Mouse (Mus musculus) CH12.LX (cell line): ENCODE results near the gene Kpna7.

Experiments used
- CTCF ChIP-seq, 2 experiments: IDR thresholded peaks in 1 of 2; conservative IDR thresholded peaks in 1 of 2; 2 replicates each; pipeline ENCODE4 v1.5.1; 2011 to 2012; ENCODE audit warnings: low read depth in 2 of 2, low read length in 2 of 2, improper control_type of control experiment in 1 of 2, inconsistent platforms in 1 of 2, mild to moderate bottlenecking in 1 of 2, moderate library complexity in 1 of 2
- EP300 ChIP-seq: IDR thresholded peaks from 2 replicates; pipeline ENCODE4 v1.6.1; 2011; ENCODE audit warnings: low read length, improper control_type of control experiment
- MAX ChIP-seq: IDR thresholded peaks from 2 replicates; pipeline ENCODE4 v1.6.1; 2011; ENCODE audit warnings: low read length, improper control_type of control experiment
- MEF2A ChIP-seq: IDR thresholded peaks from 2 replicates; pipeline ENCODE4 v1.6.1; 2014; ENCODE audit warnings: low read depth, mild to moderate bottlenecking, inconsistent platforms, low read length, improper control_type of control experiment, borderline replicate concordance
- POLR2A ChIP-seq: IDR thresholded peaks from 2 replicates; pipeline ENCODE4 v1.6.1; 2011; ENCODE audit warnings: low read depth, mild to moderate bottlenecking, improper control_type of control experiment, low read length

- no peak for TF ChIP-seq MEF2A
- no peak for TF ChIP-seq EP300
- no peak for TF ChIP-seq CTCF (conservative IDR thresholded peaks at IDR 0.05 in 1 of 2, IDR thresholded peaks at IDR 0.05 in 1 of 2; ENCODE audit: low read depth in 2 of 2, low read length in 2 of 2)
- no peak for TF ChIP-seq POLR2A
- TF ChIP-seq MAX = no peak
Observed at GRCm38 (mm10) chr5:144943346-144943745, 140.5 kb downstream of the Kpna7 start.
